Mouse (Mus musculus) heart, adult 18-20 months (tissue): ENCODE data around the gene Bard1. TPM values are rescaled to one million over a fixed set of nuclear protein-coding genes. Genes with fewer than 3 reads are reported as not detected.

Experiments used
- DNase-seq, 2 experiments: peaks; one replicate each; pipeline ENCODE4 v3.0.0; 2021 to 2022; ENCODE audit warnings: mixed read lengths in 1 of 2
- long read RNA-seq, 2 experiments: library from polyadenylated mRNA; stranded (forward); transcript quantifications; one replicate each; pipeline ENCODE4 v2.0.0; 2021
- total RNA-seq, 2 experiments: library from RNA; stranded (reverse); gene quantifications; 2 replicates each; pipeline ENCODE4 v1.2.3; 2021

Bard1 gene
- under 1 TPM; 0.67 to 0.75 TPM for total RNA-seq
- long read RNA-seq, experiment 1, result 0 reads
- long read RNA-seq, experiment 2, result 0 reads

DNA sequence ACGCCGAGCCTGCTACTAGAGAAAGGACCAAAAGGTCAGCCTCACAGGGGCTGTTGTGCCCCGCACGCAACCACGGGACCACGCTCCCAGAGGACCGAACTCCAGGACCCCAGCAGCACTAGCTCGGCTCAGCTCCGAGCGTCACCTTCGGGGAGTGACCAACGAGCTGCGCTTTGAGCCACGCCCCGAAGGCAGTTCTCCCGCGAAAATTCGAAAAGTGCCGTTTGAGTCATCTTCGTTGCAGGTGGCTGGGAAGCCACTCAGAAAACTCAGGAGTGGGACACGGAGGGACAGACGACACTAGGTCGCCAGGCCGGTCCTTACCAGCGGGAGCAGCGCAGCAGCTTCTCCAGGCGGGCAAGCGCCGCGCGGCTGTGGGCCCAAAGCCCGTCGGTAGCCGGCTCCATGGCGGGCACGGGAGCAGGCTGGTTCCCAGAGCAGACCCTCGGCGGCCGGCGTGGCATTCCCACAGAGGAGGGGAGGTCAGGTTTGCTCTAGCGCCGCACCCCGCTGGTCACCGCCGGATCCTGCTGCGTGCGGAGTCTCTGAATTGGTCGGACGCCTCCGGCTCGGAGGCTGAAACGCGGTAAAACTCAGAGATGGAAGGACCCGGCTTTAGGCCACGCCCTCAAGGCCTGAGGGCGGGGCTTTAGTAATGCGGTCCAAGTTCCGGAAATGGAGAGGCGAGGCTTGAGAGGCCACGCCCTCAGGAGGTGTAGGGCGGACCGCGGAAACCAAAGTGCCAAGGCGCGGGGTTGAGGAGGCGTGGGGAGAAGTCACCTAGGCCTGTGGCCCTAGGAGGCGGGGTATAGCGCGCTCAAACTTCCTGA lies at the start of gene Bard1:
Bard1 (minus strand) TSS at position 803 of the 830 bp plus-strand sequence.
- peak; percentile 94 to 97 for DNase-seq

DNA sequence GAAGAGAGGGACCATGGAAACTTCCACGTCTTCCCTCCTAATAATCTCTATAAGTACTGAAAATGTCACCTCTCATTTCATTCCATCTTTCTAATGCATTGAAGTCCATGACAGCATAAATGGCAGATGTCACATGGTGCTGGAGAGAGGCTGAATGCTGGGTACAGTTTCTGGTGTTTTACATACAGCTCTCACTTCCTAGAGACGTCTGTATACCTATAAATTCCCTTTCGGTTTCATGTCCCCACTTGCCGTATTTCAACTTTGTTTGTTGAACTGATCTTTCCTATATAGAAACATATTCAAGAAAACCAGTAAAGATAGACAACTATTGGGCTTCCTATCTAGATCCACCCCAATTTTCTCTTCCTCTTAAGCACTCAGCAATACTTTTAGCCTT lies 24.2 kb upstream of the Bard1 start:
- DNase-seq, result no peak

DNA sequence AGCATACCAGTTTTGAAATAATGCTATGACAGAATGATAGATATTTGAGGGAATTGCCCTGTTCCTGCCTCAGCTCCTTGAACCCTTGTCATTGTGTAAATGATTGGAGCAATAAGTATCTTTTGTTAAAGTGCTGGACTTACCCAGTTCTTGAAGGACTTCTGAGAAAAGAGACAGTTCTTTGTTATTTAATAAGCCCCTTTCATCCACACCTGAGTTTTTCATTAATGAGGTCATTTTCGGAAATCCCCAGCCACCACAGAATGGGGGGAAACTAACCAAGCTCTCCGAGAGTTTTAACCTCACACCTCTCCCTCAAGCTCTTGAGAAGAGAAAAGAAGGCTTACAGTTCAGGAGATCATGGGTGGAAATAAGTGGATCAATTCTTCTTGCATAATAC lies 15.6 kb upstream of the Bard1 start:
- DNase-seq, result no peak

DNA sequence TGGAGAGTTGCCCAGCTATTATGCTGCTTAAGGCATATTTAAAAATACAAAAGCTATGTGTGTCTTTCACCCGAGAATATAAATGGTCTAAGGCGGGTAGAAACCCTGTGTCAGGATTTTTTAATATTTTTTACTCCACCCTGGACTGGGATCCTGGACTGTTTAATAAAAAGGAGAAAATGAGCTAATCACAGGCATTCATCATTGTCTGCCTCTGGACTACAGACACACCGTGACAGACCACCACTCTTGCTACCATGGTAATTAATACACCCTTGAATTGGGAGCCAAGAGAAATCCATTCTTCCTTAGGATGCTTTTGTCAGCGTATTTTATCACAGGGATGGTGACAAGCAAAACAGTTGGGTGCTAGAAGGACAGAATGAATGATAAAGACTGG lies 14.3 kb upstream of the Bard1 start:
- DNase-seq, result no peak

DNA sequence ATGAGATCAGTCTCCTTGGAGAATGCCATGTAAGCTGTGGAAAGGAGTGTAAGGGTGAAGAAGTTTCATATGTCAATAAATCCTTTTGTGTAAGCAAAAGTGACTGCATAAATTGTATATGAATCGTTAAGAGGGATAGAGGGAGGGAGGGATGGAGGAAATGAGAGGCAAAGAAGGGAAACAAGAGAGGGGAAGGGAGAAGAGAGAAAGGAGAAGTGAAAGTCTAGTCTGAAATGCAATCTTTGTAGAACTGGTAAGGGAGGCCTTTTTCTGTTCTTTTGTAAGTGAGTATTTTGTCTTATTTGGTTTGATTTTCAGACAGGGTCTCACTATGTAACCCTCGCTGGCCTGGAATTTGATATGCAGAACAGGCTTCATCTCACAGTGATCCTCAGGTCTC lies 12.8 kb upstream of the Bard1 start:
- DNase-seq, result no peak

DNA sequence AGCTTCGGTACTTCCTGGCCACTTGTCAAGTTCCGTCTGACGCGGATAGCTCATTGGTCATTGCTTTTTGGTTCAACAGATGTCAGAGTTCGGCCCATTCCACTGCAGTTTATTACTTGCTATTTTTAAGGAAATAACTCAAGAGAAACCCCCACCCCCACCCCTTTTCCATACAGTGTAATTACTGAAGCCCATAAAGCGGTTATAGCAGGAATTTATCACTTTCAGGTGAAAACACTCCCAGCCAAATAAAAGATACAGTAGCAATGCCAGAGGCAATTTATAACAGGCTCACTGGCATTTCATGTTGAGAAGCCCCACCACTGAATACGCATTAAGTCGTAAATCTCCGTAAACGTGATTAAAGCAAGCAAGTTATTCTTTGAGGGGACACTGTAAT lies 6.9 kb upstream of the Bard1 start:
- DNase-seq, result no peak

DNA sequence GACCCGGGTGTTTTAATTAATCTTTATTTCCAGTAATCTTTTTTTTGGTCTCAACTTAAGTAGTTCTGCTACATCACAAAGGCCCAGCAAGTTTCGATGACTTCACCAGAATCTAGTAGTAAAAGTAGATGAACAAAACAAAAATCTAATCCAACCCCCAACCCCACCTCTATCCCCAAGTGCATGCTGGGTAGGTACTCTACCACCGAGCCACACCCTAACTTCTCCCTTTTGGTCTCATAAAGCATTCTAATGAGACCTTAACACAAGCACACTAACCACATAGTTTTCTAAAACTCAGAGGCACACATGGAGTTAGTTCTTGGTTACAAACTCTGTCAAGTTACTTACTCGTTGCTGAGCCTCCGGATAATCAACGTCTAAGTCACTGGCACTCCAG lies 3.2 kb upstream of the Bard1 start:
- no peak for DNase-seq

DNA sequence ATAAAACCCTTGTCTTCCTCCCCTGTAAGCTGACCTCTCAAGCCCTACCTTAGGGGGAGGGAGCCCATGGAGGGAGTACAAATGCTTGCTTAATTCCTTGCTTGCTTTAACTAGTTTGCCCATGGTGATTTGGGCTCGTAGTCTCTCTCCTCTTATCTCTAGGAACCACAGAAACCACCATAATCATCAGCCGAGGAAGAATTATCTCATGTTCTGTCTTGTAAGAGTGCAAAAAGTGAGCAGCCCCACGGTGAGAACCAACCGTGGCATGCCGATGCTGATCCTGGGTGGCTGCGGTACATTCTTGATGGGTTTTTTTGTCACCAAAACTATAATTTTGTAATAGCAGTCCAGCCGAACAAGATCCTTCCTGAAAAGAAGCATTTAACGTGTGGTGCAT lies 2.8 kb upstream of the Bard1 start:
- DNase-seq, result no peak

DNA sequence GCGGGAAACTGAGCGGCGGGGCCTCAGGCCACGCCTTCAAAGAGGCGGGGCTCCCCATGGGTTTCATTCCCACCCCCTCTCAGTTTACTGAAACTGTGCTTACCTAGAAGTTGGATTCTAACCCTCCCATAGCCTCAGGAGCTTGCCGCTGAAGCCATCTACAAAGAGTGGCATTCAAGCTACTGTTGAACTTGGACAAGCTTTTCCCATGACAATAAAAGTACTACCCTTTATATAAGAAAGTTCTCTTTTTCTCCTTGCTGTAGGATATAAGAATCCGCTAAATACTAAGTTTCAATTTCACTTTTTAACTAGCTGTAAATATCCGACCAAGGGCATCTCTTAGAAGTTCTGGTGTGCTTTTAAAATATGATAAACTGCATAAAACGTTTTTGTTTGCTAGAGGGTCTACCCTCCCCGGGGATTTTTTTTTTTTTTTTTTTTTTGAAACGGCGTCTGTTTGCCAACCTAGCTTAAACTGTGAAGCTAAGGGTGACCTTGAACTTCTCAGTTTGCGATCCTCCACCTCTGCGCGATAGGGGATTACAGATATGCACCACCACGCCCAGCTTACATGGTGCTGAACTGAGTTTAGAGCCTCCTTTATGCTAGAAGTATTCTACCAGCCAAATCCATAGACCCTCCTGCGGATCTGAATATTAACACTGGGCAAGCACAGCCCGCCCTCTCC lies 373 bp upstream of the Bard1 start:
- peak in 1 of 2 experiments; percentile 19 for DNase-seq

DNA sequence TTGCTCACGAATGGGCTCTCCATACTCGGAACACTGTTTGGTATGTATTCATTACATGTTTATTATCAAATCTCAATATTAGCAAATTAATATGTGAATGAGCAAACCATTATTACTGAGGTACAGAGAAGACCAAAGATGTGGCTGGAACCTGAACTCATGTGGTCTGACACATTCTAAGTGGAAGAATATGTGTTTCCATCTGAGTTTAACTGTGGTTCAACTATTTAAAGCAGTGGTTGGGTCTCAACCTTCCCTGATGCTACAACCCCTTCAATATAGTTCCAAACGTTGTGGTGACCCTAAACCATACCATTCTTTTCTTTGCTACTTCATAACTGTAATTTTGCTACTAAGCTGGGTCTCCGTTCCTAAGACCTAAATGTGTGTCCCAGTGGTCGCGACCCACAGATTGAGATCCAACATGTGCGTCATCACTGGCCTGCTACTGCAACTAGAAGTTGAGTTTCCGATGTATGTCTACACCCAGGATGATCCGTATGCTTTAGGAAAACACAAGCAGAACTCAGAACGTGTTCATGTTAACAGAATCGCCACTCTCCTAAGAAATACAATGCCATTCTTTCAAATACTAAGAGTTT lies 1.5 kb downstream of the Bard1 start:
- DNase-seq, result no peak

DNA sequence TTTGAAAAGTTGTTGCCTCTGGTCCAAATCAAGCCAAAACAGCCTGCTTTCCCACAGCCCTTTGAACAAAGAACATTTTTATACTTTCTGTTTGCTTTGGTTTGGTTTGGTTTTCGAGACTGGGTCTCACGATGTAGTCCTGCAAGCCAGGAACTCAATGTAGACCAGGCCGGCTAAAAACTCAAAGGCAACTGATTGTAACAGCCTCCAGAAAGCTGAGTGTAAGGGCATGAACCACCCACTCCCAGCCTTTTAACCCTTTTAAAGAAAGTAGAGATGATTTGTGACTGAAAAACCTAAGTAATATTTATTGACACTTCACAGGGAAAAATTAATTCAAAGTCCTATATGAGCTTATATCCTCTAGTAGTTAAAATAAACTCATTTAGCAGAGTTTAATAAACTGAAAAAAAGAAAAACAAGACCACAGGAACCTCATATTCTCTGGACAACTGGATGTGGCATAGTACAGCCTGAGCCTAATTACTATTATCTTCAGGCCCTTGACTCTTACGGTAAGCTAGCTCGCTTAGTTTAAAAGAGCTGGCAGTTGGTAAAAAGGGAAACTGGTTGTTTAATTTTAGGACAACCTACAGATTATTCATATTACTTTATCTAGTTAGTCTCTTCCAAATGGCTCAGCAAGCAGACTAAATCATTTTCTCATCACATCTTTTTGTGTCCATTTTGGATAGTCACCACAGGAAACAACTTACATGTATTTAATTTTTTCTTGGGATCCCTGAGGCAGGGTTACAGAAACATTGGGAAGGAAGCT lies 2.2 kb downstream of the Bard1 start:
- DNase-seq, result no peak

DNA sequence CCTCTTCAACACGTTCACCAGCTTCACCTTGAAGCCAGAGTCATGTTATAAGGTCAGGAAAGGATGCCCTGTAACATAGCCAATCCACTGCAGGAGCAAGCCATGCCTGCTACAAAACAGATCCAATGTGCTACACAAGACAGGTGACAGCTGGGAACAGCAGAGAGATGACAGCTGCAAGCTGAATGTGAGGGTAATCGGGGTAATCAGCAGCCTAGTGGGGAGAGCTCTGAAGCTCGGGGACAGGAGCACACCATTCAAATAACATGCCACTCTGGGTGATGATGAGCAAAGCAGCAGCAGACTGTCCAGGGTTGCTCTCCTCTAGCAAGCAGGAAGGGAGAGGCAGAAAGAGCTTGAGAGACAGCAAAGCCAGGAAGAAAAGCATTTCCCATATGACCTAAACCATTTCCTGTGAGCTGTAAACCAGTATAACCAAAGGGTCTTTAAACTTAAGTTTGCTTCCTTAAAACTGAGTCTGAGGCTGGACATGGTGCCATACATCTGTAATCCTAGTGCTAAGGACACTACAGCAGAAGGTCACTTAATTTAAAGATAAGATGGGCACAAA lies 2.9 kb downstream of the Bard1 start:
- peak; percentile 4 to 17 for DNase-seq

DNA sequence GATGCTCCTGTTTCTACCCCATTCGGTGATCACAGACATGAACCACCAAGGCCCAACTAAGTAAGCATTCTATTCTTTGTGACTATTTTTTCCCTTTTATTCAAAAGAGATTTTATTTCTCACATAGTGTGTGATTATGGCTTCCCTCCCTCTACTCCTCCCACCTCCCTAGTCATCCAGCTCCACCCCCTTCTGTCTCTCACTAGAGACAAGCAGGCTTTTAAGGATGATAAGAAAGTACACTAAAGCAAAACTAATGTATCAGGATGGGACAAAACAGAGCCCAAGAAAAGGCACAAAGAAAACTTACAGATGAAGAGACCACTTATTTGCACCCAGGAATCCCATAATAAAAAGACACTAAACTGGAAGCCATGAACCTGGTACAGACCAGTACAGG lies 6.9 kb downstream of the Bard1 start:
- no peak for DNase-seq

DNA sequence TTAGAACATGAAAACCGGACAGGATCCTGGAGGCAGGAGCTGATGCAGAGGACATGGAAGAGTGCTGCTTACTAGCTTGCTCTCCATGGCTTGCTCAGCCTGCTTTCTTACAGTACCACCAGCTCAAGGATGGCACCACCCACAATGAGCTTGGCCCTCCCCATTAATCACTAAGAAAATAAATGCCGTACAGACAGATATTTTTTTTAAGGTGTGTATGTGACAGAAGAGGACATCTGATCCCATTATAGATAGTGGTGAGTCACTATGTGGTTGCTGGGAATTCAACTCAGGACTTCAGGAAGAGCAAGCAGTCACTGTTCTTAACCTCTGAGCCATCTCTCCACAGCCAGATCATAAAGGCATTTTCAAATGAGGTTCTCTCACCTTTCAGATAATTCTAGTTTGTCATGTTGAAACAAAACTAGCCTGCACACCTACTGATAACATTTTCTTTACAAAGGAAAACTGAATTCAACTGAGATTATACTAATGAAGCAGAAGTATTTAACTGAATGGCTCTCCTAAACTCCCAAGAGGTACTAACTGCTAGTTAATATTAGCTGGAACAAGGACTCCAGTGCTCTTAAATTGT lies 7.6 kb downstream of the Bard1 start:
- DNase-seq, result no peak

DNA sequence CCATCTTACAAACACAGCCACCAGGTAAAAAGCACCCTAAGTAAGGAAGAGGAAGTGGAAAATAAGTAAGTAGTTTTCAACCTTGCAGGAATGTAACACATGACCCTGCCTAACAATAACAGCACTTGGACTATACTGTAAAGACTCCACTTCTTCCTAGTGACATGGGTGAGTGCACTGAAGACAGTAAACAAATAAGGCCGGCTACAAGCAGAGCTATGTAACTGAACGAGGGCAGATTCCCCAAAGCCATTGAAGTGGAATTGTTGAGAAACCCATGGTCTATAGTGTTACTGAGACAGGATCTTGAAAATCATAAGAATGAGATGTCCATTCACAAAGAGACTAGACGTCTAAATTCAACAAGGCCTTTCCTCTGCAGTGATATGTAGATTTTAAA lies 27.3 kb downstream of the Bard1 start:
- DNase-seq, result no peak

DNA sequence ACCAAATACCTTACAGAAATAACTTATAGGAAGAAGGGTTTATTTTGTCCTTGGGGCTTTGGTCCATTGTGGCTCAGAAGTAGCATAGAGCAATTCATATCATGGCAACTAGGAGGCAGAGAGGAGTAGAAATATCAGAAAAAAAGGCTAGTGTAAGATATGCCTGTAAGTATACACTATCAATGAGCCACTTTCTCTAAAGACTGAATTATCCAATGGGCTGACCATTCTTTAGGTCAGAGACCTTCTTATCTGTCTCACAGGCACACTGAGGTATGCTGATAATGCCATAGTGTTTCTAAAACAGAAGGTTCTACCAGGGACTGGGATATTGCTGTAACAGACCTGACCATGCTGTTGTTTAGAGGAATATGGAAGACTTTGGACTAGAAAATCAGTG lies 32.2 kb downstream of the Bard1 start:
- DNase-seq, result no peak

DNA sequence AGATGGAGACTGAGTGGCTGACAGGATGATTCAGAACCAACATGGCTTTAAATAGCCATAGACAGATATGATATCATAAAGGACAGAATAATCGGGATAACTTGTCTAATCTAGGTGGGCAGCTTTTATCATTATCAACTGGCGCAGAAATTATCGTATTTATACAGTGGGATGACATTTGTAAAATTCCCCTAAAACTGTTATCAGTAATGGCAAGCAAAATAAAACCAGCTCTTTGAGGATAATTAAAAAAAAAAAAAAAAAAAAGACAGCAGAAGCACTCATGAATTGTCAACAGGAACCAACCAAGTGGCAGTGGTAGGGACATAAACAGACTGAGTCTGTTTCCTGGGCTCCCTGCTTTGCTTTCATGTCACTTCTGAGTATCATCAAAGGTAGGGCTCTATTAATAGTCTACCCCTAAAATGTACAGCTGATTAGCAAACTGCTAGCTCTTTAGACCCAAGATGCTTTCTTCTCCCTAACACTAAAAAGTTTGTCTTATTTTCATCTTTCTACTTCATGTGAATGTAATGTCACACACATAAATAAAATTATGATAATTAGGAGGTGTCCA lies 34.1 kb downstream of the Bard1 start:
- DNase-seq, result no peak

DNA sequence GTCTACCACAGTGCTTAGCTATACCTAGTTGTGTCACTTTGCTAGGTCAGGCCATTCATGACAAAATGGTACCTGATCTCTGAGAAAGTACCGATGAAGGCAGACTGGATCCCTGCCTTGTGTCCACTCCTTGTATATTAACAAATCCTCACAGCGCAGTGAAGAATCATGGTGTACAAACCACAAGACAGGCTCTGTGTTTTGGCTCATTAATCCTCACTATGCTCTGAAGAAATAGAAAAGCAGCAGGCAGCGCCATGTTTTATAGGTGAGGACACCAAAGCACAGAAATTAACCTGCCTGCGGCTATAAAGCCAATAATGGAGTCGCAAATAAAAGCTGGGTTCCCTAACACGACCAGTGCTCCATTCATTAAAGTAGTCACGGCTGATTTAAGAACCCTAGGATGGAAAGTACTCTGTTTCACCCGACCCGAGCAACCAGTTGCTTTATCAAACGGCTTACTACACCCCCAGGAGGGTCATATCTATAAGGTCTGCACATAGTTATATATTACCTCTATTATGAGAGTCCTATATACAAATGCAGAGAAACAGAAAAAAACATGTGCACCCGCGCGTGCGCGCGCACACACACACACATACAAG lies 39.0 kb downstream of the Bard1 start:
- no peak for DNase-seq

DNA sequence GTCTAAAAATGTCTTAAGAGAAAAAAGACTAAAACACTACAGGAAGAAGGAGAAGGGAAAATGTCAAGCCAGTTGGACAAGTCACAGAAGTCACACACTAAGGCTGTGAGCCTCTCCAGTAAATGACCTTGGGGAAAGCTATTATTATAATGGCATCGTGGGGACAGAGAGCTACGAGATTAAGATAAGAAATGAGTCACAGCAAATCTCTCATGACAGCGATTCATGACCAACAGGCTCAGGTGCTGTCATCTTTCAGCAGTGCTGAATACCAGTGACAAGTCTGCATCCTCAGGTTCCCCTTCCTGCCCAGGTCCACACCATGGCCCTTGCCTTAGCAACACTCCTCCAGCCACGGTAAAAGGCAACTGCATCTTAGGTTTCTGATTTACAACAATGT lies 46.8 kb downstream of the Bard1 start:
- peak; percentile 7 to 9 for DNase-seq

DNA sequence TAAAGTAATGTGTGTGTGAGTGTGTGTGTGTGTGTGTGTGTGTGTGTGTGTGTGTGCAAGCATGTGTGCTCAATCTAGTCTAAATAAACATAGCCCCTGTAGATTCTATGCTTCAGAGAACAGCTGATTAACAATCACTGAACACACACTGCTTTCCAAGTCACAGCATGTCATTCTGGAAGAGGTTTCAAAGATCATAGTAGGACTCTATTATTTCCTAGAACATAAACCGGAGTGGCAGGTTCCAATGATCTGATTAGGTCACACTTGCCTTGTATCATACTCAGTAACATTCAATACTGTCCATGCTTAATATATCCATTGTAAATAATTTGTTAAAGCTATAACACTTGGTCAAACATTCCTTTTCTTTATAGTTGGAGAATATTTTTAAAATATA lies 47.5 kb downstream of the Bard1 start:
- no peak for DNase-seq

DNA sequence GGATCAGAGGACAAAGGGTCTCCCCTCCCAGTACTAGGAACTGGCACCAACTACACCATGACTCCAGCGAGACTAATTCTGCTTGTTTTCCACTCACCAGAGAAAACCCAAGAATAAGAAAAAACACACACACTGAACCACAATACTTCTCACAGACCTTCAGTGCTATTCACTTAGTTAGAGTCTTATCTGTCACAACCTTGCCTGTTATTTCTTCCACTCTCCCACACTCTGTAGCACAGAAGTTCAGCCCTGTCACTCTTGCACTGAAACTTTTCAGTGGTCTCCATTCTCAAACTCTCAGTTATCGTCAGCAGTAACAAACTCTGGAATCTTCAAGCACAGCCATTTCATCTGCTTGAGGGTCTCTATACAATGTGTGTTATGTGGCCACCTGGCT lies 50.2 kb downstream of the Bard1 start:
- no peak for DNase-seq
